Mouse (Mus musculus): Measurements from ENCODE around the gene Atp8b5.

Atp8b5 gene

DNA sequence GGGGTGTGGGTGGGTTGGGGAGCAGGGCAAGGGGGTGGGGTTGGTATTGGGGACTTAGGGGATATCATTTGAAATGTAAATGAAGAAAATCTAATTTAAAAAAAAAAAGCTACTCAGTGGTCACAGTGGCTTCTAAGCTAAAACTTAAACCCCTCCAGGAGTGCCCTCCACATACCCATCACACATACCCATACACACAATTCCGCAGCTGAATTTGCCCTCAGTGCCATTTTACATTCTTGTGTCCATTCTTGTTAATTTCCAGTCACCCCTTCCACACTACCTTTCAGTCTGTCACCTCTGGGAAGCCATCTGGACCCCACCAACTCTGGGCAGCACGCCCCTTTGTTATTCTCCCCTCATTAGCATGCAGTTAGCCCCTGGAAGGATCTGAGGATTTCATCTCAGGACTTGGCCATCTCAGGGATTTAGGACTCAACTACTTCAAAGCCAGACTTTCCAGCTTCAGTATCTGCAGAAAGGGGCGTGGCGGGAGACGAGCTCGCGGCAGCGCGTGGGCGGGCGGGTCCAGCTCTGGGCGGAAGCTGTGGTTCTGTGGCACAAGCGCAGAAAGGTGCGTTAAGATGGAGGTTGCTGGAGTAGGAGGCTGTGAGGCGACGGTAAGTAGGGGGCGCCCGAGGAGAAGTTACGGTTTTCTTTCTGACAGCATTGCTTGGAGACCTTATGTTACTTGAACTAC, at the start of gene Atp8b5:
Atp8b5 (plus strand) TSS at position 537 of the 700 bp plus-strand sequence.
- DNase-seq (ENCODE audit: low read depth in 1 of 2, low spot score in 2 of 2) = peak in 1 of 2 experiments; percentile 10

DNA sequence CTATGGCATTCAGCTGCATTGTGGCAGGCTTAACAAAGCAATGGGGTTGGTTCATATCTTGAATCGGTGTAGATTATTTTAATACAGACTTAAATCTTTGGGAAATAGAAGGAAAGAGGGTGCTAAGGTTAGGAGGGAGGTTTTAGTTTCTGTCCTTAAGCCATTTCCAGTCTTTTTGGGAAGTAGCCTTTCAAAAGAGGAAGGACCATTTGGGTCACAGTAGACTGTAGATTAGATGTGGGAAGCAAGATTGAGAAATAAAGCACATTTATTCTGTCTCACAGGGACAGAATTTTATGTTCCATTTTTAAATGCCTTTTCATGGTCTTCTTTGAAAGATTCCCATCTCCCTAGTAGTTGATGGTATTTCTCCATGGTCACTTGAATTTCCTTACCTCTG, 49.0 kb upstream of the Atp8b5 start:
- no peak for DNase-seq (ENCODE audit: low read depth in 1 of 2, low spot score in 2 of 2)

DNA sequence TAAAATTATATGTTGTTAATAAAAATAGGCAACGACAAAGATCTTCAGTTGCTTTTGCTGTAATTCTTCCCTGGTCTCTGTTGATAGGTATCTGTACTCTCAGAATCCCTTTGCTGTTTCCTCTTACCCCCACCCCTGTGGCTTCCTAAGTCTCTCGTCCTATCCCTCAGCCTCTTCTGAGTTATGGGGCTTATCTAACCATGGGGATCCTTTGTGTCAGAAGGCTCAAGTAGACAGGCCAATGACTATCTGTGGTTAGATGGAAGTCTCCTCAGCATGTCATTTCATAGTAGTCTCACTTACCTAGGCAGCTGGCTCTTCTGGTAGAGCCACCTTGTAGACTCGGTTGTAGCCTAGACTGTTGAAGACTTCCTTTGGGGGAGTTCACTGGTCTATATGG, 35.1 kb upstream of the Atp8b5 start:
- no peak for DNase-seq (ENCODE audit: low read depth in 1 of 2, low spot score in 2 of 2)

DNA sequence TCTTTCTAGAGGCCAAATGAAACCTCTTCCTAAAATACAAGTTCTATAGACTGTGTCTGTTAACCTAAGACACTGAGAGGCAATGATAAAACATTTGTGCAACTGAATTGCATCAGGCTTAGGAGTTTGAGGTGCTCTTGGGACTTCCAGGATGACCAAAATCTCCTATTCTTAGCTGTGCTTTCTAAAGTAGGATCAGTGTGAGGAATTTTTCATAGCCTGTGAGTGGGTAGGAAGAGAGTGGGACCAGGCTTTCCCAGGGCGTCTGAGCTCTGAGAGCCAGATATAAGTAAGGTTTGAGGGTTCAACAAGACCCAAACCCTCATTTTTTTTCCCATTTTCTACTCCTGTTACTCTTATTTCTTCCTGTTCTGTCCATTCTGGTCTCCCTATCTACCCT, 34.0 kb upstream of the Atp8b5 start:
- no peak for DNase-seq (ENCODE audit: low read depth in 1 of 2, low spot score in 2 of 2)

DNA sequence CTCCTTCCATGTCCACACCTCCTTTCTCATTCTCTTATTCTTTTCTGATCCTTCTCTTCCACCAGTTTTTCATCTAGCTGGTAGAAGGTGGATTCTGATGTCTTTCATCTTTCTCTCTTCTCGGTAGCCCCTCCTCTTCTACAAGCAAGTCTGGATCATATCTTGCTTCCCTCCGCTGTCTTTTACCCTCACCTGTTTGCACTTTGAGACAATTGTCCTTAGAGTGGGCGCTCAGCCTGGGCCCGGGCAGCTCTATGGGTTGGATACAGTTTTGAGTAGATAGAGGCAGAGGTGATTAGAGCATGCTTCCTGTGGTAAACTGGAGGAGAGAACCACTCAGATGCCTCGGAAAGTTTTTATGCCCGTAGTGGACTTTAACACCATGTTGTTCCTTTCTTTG, 33.5 kb upstream of the Atp8b5 start:
- no peak for DNase-seq (ENCODE audit: low read depth in 1 of 2, low spot score in 2 of 2)

DNA sequence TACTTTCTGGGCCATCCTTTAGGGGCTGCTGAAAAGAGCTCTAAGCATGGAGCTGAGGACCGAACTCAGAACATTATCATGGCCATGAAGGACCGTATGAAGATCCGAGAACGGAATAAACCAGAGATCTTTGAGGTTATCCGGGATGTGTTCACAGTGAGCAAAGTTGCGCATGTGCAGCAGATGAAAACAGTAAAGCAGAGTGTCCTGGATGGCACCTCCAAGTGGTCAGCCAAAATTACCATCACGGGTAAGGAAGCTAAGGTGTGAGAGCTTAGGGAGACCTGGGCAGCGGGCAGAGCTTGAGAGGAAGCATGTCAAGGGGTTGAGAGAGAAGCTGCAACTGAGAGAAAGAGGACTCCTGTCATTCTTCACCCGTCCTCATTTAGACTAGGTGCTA, 30.1 kb upstream of the Atp8b5 start:
- DNase-seq (ENCODE audit: low read depth in 1 of 2, low spot score in 2 of 2) = no peak

DNA sequence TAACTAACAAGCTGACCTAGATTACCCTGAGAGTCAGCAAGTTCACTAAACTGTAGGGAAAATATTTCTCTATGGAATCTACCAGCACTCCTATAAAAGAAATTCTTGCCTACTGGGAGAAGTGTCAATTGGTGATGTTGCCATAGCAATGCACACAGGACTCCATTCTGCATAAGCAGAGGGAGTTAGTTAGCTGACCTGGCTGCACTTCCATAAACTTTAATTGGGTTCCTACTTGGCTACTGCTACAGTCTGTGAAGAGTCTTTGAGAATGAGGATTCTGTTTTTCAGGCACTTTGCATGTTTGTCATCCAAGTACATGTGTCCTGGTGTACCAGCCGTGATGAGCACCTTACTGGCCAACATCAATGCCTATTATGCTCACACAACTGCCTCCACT, 26.2 kb upstream of the Atp8b5 start:
- DNase-seq (ENCODE audit: low read depth in 1 of 2, low spot score in 2 of 2) = no peak

DNA sequence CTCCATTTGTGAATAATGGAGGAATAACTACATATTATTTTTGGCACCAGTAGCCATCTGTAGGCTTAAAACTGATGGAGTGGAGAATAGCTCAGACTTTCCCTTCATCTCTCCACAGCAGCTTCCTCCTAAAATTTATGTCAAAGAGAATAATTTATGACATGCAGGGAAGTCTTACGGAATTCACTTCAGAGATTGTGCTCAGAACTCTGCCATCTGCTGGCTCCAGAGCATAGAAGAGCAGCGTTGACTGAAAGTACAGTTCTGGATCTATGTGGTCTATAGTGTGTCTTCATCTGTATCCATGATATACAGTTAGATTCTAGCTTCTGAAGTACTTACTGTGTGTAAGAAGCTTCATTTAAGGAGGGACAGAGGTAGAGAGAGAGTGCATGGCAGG, 22.9 kb upstream of the Atp8b5 start:
- no peak for DNase-seq (ENCODE audit: low read depth in 1 of 2, low spot score in 2 of 2)

DNA sequence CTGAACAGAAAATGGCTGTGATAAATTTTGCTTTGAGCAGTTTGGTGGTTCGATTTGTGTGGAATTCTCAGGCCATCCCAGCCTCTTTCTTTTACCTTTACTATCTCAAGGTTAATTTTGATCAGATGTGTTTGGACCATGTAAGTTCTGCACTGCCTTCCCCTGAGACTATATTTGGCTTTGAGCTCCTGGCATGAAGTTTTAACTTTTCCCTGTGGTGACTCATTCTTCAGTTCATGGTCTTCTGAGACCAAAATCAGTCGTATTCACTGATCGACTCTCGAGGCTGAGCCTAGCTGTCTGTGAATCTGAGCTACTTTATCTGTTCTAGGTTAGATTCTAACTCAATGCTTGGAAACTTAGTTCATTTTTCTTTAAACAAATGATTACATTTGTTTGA, 21.2 kb upstream of the Atp8b5 start:
- no peak for DNase-seq (ENCODE audit: low read depth in 1 of 2, low spot score in 2 of 2)

DNA sequence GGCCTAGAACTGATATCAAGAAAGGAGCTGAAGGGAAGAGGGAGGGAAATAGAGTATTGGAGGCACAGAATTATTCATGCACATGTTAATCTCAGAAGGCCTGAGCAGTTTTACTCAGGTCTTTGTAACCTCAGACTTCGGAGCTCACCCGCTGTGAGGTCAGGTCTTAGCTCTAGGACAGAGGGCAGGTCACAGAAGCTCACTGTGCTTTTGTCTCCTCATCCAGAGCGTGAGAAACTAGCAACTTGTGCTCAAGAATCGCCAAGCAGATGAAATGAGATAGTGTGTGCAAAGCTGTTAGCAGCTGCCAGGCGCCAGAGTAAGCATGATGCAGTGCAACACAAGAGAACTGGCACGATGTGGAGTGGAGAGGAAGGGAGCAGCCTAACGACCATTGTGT, 18.9 kb upstream of the Atp8b5 start:
- DNase-seq (ENCODE audit: low read depth in 1 of 2, low spot score in 2 of 2) = no peak

DNA sequence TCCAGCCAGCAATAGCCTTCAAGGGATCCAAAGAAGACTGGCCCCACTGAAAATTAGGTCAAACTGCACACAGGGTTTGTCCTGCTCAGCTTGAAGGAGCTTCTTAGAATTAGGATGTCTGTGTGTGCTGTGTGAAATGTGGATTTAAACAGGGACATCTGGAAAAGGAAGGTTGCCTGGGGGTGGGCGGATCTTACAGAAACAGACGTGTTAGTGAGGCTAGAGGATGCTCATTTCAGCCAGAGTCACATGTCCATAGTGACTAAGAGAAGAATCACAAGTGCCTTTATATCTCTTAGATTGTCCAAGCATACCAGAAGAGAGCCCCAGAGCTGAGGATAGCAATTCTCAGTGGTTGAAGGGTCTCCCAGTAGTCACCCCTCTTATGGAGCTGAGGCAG, 18.1 kb upstream of the Atp8b5 start:
- no peak for DNase-seq (ENCODE audit: low read depth in 1 of 2, low spot score in 2 of 2)

DNA sequence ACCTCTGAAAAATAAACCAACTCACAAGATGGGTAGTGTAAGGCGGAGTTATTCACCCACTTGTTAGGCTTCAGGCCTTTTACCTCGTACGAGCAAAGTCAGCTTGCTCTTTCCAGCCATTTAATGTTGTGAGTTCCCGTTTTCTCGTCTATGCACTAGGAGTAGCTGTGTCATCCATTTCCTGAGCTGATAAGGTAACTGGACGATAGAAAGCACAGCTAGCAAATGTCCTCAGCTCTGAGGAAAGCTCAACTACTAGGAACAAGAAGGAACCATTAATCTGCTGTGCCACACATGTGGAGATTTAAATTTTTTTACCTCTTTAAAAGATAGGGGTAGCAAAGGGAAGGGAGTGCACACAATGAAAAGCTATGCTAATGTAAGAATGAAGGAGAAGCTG, 15.7 kb upstream of the Atp8b5 start:
- no peak for DNase-seq (ENCODE audit: low read depth in 1 of 2, low spot score in 2 of 2)

DNA sequence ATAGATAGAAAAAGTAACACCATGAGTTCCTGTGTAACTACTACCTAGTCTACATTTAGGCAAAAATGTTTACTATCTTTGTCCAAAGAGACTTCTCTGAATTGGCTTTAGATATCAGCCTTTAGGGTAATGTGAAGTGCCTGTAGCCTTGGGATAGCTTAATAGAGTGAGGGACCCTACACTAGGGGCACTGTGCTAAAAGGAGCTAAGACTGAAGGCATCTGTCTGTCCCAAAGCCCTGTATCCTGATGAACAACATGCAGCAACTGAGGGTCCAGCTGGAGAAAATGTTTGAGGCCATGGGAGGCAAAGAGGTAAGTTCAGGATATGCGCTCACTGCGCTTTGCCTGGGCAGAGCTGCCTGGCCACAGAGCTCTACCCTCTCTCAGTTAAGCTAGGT, 9.9 kb upstream of the Atp8b5 start:
- no peak for DNase-seq (ENCODE audit: low read depth in 1 of 2, low spot score in 2 of 2)

DNA sequence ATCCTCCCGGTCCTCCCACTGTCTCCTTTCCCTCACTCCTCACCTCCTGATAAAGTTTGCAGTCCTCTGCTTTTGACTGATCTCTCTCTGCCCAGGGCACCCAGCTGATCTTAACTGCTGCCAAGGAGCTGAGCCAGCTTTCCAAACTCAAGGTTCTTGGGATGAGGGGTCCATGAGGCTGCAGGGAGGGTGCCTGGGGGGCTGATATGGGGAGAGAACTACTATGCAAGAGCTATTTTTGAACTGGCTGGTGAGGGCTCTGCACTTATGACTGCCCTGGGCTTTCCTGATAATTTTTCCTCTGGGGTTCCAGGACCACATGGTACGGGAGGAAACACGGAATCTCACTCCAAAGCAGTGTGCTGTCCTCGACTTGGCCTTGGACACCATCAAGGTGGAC, 8.4 kb upstream of the Atp8b5 start:
- no peak for DNase-seq (ENCODE audit: low read depth in 1 of 2, low spot score in 2 of 2)

DNA sequence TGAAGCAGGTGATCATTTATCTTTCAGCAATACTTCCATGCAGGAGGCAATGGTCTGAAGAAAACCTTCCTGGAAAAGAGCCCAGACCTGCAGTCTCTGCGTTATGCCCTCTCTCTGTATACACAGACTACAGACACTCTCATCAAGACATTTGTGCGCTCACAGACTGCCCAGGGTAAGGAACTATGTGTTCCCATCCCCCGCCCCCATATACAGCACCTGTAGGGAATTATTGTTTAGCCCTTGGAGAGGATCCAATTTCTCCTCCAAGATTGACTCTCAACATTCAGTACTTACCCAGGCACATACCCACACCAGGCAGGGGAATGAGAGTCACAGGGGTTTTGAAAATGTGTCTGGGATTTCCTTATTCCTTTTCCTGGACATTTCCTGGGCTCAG, 7.5 kb upstream of the Atp8b5 start:
- DNase-seq (ENCODE audit: low read depth in 1 of 2, low spot score in 2 of 2) = no peak

DNA sequence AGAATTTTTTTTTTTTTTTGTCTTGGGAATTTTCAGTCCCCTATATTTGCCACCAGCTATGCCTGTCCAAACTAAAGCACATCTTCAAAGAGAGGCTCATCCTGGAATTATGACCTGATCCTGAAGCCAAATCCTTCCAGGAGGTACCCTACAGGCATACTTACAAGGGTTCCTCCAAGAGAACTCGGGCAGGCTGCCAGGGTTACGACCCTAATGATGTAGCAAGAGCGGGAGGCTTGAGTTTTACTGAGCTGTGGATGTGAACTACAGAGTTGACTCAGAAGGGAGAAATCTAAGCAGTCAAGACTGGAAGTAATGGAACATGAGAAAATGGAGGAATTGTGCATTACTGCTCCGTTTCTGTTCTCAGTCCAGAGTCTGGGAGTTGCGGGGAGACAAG, 6.9 kb upstream of the Atp8b5 start:
- DNase-seq (ENCODE audit: low read depth in 1 of 2, low spot score in 2 of 2) = no peak

DNA sequence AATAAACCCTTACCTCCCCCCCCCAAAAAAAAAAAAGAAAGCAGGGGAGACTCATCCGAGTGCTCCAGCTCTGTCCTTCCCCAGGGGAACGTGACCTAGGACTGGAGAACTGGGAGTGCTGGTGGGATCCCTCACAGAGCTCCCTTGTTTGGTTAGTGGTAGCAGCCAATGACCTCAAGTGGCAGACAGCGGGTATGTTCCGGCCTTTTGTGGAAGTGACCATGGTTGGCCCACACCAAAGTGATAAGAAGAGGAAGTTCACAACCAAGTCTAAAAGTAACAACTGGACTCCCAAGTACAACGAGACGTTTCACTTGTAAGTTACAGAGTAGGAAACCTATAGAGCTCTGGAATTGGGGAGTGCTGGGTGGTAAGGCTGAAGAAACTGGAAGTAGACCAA, 4.1 kb upstream of the Atp8b5 start:
- DNase-seq (ENCODE audit: low read depth in 1 of 2, low spot score in 2 of 2) = peak in 1 of 2 experiments; percentile 9

DNA sequence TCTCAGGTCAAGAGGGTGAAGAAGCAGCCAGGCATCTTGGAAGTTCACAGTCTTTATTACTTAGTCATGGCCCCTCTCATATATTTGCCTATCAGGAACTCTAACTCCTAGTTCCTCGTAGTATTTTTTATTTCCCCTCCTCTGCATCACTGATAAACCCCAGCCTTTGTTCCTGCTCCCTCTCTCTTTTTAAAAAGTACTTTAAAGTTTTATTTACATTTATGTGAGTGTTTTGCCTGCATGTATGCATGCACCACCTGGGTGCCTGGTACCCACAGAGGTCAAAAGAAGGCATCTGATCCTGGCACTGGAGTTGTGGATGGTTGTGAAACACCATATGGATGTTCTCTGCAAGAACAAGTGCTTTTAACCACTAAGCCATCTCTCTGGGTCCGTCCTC, 813 bp upstream of the Atp8b5 start:
- DNase-seq (ENCODE audit: low read depth in 1 of 2, low spot score in 2 of 2) = no peak

DNA sequence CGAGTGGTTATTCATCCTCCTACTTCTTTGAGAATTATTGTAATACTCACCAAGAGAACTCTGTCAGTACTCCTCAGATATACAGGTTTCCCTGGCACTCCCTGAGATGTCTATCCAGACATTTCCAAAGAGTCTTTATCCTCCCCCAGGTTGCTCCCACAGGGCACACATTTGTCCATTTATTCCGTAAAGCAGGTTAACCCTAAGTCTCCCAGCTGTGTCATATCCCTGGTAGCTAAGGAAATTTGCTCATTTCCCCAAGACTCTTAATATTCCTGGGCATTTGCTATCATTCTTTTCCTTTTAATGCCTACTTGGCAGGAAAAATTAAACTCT, 332 bp downstream of the Atp8b5 start:
- DNase-seq (ENCODE audit: low read depth in 1 of 2, low spot score in 2 of 2) = no peak

DNA sequence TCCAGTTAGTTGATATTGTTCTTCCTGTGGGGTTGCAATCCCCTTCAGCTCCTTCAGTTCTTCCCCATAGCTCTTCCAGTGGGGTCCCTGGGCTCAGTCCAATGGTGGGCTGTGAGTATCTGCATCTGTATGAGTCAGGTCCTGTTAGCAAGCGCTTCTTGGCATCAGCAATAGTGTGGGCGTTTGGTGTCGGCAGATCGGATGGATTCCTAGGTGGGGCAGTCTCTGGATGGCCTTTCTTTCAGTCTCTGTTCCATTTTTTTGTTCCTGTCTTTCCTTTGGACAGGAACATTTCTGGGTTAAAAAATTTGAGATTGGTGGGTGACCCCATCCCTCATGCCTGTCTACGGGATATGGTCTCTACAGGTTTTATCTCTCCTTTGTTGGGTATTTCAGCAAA, 18.5 kb downstream of the Atp8b5 start:
- DNase-seq (ENCODE audit: low read depth in 1 of 2, low spot score in 2 of 2) = no peak

DNA sequence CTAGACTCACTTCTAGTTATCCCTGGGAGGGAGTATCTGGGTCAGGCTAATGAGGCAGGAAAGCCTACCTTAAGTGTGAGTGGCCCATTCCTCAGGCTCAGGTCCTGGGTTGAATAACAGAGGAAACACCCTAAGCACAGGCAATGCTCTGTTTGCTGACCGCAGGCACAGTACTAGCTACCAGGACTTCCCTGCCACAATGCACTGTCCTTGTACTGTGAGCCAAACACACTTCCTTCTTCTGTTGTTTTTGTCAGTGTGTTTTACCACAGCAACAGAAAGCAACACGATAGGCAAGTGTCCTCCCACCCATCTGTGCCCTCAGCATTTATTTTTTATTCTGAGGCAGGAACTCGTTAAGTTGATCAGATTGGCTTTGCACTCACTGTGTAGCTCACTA, 20.3 kb downstream of the Atp8b5 start:
- no peak for DNase-seq (ENCODE audit: low read depth in 1 of 2, low spot score in 2 of 2)

DNA sequence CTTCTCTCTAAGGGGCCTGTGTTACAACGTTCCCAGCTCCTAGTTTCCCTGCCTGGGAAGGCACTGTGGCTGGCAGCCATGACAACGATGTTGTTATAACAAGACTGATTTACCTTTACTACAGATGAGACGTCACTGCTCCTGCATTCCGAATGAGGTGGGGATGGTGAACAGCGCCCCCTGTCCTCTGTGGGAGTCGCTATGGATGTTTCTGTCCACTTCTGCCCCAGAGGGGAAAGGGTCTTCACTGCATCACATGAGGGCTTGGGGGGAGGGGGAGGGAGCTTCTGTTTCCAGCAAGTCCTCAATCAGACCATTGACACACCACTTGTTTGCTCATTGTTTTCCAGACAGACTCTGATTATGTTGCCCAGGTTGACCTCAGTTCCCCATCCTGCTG, 27.0 kb downstream of the Atp8b5 start:
- DNase-seq (ENCODE audit: low read depth in 1 of 2, low spot score in 2 of 2) = no peak

DNA sequence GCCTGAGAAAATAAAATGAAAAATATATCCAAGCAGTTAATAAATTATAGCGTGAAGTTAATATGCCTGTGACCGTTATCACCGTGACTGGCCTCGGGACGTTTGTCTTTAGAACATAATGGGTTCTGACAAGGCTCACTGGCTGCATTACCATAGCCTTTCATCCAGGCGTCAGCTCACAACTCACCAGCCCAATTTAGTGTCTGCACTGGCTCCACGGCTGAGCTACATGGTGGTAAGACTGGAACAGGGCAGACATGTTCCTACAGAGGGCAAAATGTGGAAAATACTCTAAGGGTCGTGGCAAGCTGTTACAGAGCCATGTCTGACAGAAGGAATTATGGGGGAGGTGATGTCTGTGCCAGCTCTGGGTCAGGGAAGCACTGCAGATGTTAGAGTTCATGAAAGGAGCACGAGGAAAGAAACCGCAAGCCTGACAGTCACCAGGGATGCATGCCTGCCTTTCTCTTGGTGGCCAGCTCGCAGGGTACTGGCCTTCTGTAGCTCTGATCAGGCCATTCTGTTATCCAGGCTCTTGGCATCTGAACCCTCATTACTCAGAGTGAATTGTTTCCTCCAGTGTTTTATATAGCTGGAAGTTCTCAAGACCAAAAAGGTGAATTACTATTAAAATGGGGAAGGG, 42.9 kb downstream of the Atp8b5 start:
- DNase-seq (ENCODE audit: low read depth in 1 of 2, low spot score in 2 of 2) = no peak

All from monocyte, adult 2 months (primary cell).